Mouse (Mus musculus) right cerebral cortex, postnatal 14 days (tissue): ENCODE measurements around the gene Med16.

Experiments used
- DNase-seq: peaks from one replicate; pipeline ENCODE4 v3.0.0; 2022

Med16 gene

DNA sequence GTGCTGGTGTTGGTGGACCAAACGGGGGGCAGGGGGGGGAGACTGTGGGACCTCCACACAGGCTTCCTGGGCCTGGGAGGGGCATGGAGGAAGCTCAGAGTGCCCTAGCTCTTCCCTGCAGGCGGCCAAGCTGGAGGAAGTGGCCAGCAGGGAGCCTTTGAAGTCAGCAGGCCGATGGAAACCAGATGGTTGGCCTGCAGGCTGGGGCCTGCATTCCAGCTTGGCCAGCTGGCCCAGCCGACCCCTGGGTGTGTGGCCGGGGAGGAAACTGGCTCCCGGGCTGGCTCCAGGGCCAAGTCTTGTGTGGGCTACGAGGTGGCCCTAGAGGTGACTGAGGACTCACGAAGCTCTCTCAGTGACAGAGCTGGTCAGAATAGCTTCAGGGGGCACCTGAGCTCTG is 24.0 kb upstream of the Med16 start:
- DNase-seq, result peak; percentile 54

DNA sequence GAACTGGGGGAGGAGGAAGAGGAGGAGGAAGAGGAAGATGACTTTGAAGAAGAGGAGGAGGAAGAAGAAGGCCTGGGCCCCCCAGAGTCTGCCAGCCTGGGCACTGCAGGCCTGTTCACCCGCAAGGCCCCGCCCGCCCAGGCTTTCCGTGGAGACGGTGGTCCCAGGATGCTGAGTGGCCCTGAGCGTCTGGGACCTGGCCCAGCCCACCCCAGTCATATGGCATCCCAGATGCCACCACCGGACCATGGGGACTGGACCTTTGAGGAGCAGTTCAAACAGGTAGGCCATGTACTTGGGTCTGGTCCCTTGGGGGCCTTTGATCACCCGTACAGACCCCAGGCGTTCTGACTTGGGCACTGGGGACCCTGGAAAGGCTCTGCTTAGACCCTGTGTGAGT is 23.1 kb upstream of the Med16 start:
- DNase-seq, result no peak

DNA sequence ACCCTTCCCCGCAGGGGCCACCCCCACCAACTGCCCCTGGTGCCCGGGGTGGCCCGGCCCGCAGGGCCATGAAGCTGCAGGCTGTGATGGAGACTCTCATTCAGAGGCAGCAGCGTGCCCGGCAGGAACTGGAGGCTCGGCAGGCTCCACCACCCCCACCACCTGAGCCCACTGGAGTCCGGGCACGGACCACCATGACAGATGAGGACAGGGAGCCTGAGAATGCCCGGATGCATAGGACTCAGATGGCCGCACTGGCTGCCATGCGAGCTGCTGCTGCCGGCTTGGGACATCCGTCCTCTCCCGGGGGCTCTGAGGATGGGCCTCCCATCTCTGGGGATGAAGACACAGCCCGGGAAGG is 22.1 kb upstream of the Med16 start:
- no peak for DNase-seq

- DNase-seq, result no peak
These were observed 21.5 kb upstream of the Med16 start for GRCm38 (mm10) chr10:79929967-79930825.

DNA sequence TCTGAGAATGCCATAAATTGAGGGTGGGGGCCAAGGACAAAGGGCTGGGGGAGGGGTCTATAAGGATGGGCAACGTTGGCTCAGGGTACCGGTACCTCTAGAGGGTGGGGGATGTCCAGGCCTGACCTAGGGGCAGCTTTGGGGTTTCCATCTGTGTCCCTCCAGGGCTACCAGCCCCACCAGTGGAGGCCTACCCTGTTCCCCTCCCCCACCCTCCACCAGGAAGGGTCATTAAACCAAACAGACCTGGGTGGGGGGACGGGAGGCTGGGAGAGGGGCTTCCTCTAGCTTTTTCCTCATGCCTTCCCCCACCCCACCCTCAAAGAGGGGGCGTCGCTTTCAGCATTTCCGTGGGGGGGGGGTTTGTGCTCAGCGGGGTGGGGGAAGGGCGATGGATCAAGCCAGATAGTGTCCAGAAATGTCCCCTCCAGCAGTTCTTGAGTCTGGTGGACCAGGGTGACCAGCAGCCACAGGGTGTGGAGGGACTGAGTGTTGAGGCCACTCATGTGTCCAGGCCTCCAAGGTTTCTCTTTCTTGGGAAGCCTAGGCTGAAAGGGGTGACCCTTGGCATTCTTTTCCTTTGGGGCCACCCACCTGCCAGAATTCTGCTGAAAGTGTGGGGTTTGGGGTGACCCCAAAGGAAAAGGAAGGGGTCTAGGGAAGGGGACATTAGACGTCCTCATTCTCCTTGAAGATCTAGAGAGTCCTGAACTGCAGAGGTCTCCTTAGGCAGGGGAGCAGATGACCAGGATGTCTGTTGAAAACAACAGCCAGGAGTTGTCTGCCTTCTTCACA is 20.4 kb upstream of the Med16 start:
- DNase-seq, result no peak

GRCm38 (mm10) chr10:79928030-79928694 is 19.4 kb upstream of the Med16 start:
- DNase-seq, result no peak

DNA sequence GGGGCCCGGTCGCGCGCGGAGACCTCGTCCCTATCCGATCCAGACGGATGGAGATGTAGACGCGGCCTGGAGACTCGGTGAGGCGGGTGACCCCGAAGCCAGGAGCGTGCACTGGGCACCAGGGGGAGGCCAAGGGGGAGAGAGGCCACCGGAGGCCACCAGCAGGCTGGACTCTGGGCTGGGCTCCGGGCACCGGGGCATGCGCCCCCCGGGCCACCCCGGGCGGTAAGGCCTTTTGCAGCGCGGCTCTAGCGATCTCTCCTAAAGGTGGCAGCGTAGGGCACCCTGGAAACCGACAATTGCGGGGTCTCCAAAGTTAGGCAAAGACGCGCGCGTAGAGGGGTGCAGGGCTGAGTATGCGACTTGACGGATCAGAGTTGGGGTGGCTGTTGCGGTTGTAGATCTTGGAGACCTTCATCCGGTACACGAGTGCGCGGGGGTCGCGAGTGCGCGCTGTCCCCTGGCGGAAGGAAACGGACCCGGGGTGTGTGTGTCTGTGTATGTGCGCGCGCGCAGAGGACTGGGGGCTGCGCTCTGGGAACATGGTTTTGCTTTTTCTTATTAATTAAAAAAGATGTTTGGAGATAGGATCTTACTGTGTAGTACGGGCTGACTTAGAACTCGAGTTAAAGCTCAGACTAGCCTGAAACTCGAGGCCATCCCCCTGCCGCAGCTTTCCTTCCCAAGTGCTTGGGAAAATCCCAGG is 18.8 kb upstream of the Med16 start:
- DNase-seq, result peak; percentile 49

DNA sequence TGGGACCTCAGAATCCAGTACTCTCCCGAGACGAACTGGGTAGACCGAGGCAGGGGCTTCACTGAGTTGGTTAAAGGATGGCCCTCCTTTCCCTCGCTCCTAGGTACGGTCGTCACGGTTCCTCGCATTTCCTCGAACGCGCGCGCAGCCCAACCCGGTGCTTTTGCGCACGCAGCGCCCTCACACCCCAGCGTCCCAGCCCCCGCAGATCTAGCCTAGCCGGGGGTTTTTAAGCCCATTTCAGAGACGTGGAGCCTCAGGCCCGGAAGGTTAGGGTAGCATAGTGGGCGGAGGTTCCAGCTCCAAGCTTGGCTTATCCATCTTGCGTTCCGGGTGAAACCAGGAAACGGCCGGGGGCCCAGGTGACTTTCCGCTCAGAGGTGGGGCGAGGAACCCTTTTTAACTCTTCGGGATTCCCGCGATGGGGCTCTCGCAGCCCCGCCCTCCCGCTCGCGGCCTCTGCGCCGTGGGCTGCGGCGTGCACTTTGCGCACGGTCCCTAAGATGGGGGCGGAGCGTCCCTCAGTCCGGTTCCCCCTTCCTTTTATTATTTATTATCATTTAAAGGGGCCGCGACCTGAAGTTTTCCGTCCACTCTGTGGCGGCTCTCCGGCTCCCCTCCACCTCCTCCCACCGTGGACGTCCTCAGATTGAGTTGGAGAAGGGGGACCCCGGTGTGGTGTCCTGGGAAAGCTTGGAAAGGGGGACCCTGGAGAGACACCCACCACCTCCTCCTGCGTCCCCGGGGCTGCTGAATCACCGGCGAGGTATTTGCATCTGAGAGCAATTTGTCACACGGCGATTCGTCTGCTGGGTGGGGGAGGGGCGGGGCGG is 18.0 kb upstream of the Med16 start, which contains the start of gene Arid3a:
TSS of gene Arid3a (plus strand) at position 553 of the 833 bp plus-strand sequence.
- DNase-seq, result peak; percentile 80

GRCm38 (mm10) chr10:79925785-79926490 is 17.2 kb upstream of the Med16 start:
- DNase-seq, result no peak

DNA sequence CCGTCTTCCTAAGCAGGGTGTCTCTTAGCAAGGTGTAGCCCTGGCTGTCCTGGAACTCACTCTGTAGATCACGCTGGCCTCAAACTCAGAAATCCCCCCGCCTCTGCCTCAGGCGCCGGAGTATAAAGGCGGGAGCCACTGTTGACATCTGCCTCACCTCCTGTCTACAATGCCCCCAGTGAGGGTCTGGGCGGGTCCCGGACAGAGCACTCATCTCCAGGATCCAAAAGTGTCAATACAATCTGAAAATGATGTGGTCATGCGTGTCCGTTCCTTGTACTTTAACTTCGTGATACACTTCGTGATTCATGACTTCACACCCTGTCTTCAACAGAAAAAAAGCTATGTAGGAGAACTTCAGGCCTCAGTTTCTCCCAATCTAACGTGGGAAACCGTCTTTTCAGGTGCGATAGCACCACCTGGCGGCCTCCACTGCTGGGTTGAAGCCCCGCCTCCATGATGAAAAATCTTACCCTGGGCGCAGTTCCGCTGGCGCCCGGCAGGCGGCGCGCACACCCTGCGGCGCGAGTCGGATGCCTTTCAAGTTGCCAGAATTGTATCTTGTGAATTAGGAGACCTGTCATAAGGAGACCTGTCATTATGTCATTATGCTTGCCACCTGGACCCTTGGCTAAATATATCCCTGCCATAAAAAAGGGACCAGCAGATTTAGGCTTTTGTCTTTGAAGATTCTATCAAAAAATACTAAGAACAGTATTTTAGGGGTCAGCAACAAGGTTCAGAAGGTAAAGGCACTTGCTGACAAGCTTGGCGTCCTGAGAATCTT is 16.5 kb upstream of the Med16 start:
- DNase-seq, result peak; percentile 96

- DNase-seq, result no peak
These were observed 12.8 kb upstream of the Med16 start for GRCm38 (mm10) chr10:79921572-79921971.

DNA sequence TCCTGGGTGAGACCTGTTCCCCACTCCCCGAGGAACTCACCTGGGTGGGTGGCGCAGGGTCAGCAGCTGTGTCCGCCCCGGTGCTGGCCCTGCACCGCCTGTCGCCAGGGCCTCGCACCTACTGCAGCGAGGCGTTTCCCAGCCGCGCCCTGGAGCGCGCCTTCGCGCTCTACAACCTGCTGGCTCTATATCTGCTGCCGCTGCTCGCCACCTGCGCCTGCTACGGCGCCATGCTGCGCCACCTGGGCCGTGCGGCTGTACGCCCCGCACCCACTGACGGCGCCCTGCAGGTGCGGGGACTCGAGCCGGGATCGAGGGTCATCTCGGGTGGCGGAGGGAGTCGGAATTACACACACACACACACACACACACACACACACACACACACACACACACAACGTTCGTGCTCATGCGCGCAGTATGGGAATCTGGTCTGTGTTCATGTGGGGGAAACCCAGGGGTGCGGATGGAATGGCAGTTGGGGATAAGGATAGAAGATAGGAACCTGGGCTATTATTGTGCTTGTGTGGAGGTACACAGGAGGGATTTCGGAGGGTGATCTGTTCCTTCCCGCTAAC is 12.3 kb upstream of the Med16 start, which contains the start of gene R3hdm4:
TSS of gene R3hdm4 (minus strand) at position 251 of the 578 bp plus-strand sequence.
- no peak for DNase-seq

GRCm38 (mm10) chr10:79920056-79920890 is 11.6 kb upstream of the Med16 start:
- DNase-seq, result peak; percentile 4

DNA sequence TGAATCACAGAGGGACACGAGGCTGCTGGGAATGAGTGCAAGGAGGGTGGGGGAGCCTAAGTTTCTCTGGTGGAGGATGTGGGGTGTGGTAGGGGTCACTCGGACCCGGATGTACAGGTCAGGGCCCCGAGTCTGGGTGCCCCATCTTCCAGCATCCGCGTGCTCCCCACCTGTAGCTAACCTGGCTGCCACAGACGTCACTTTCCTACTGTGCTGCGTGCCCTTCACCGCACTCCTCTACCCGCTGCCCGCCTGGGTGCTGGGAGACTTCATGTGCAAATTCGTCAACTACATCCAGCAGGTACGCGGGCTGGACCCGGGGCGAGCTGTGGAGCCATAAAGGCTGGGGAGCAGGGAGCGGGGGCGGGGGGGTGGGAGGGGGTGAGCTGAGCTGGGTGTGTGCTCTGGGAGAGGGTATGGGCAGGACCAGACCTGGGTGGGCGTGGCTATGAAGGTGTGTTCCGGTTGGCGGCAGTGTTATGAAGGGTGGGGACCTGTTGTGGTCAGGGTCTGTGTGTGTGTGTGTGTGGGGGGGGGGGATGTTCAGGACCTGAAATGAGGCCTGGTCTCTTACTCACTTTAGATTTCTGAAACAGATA is 10.6 kb upstream of the Med16 start:
- peak; percentile 5 for DNase-seq

GRCm38 (mm10) chr10:79918231-79919078 is 9.7 kb upstream of the Med16 start:
- no peak for DNase-seq

DNA sequence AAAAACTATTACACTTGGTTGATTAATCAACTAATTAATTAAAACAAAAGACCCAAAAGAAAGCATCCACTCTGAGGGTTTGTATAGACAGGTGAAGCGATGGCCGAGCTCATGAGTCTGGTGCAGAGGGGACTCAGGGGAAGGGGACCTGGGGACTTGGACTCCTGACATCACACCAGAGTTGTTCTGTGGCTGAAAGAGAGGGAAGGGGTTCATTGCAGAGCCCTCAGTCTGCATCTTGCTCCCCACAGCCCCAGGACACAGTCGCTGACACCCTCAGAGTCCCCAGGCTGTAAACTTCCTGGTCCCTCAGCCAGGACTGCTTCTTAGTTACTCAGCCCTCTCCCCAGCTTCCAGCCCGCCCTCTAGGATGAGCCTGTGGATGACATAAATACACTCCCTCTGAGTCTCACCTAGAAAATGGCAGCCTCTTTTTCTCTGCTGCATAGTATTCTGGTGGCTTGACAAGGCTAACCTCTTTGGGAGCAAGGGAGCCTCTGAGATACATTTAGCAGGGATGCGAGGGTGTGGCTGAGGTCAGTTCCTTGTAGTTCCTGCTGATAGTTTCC is 8.9 kb upstream of the Med16 start:
- no peak for DNase-seq
